Mouse (Mus musculus): ENCODE results near the gene Mcub. TPM values are rescaled to one million over a fixed set of nuclear protein-coding genes. Genes with fewer than 3 reads are reported as not detected.

The Mcub gene
- polyA plus RNA-seq, 1 experiment = 33.7 TPM

GRCm38 (mm10) chr3:129936561-129936960, 33.4 kb downstream of the Mcub start:
- Histone ChIP-seq H3K27ac (ENCODE audit: insufficient read depth, low read length) (no peak overlapping the region), H3K4me1 (ENCODE audit: control insufficient read depth, insufficient read depth, low read length) (peaks cover 17% of the 10 kb centered on the region), H3K4me3 (ENCODE audit: insufficient read depth, low read length) (no peak overlapping the region)
- TF ChIP-seq CTCF (IDR thresholded peaks at IDR 0.05; ENCODE audit: borderline replicate concordance, insufficient read depth, low read length) (no peak), POLR2A (IDR thresholded peaks at IDR 0.05; ENCODE audit: low read depth, low read length) (no peak)

- no peak overlapping the region for H3K4me3 ChIP-seq (ENCODE audit: insufficient read depth, low read length)
- H3K27ac ChIP-seq (ENCODE audit: insufficient read depth, low read length) = no peak overlapping the region
- peaks cover 8% of the 10 kb centered on the region for H3K4me1 ChIP-seq (ENCODE audit: control insufficient read depth, insufficient read depth, low read length)
- TF ChIP-seq POLR2A (IDR thresholded peaks at IDR 0.05; ENCODE audit: low read depth, low read length) (no peak), CTCF (IDR thresholded peaks at IDR 0.05; ENCODE audit: borderline replicate concordance, insufficient read depth, low read length) (no peak)
Observed at GRCm38 (mm10) chr3:129932443-129932842, 37.6 kb downstream of the Mcub start.

DNA sequence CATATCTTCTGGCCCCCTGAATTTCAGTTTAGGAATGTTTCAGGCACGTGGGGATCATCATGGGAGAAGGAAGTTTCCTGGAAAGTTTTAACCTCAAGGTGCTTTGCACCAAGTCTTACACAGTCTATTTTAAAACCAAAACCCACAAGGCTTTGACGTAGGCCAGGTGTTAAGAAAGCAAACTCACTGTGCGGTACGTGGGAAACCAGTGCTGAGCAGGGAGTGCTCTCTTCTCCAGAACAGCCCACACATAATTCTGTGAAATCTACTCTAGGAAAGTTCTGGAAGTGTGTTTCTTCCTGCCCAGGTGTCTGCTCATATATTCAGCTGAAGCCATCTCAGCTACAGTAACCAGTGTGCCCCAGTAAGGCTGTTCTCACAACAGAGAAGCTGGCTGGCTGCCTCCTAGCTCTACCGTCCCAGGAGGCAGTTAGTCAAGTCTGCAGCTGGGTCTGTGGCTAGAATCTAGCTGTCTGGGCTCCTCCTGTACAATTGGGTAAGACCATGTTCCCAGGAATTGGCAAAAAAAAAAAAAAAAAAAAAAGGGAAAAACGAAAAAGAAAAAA, 39.7 kb downstream of the Mcub start:
- Histone ChIP-seq H3K27ac (ENCODE audit: insufficient read depth, low read length) (no peak overlapping the region), H3K4me3 (ENCODE audit: insufficient read depth, low read length) (no peak overlapping the region), H3K4me1 (ENCODE audit: control insufficient read depth, insufficient read depth, low read length) (no peaks in the 10 kb centered on the region)
- TF ChIP-seq POLR2A (IDR thresholded peaks at IDR 0.05; ENCODE audit: low read depth, low read length) (no peak), CTCF (IDR thresholded peaks at IDR 0.05; ENCODE audit: borderline replicate concordance, insufficient read depth, low read length) (no peak)

DNA sequence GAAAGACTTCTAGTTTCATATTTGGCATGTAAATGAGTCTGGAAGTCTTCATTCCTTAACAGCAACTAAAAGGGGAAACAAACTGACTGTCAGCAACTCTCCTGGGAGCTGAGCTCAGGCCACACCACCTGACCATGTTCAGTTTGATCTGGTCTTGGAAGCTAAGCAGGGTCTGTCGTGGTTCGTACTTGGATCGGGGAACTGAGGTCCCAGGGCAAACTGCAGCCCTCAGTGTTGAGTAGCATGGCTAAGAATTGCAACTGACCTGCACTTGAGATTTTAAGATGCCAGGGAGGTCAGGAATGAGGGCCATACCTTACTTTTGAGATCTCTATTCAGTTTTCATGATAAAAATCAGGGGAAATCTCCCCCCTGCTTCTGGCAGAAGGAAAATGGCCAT, 44.1 kb downstream of the Mcub start:
- Histone ChIP-seq H3K4me1 (ENCODE audit: control insufficient read depth, insufficient read depth, low read length) (no peaks in the 10 kb centered on the region), H3K4me3 (ENCODE audit: insufficient read depth, low read length) (no peak overlapping the region), H3K27ac (ENCODE audit: insufficient read depth, low read length) (no peak overlapping the region)
- TF ChIP-seq POLR2A (IDR thresholded peaks at IDR 0.05; ENCODE audit: low read depth, low read length) (no peak), CTCF (IDR thresholded peaks at IDR 0.05; ENCODE audit: borderline replicate concordance, insufficient read depth, low read length) (no peak)

GRCm38 (mm10) chr3:129923581-129923980, 46.4 kb downstream of the Mcub start:
- H3K4me1 ChIP-seq (ENCODE audit: control insufficient read depth, insufficient read depth, low read length) = no peaks in the 10 kb centered on the region
- H3K27ac ChIP-seq (ENCODE audit: insufficient read depth, low read length) = no peak overlapping the region
- no peak overlapping the region for H3K4me3 ChIP-seq (ENCODE audit: insufficient read depth, low read length)
- TF ChIP-seq CTCF (IDR thresholded peaks at IDR 0.05; ENCODE audit: borderline replicate concordance, insufficient read depth, low read length) = no peak
- TF ChIP-seq POLR2A (IDR thresholded peaks at IDR 0.05; ENCODE audit: low read depth, low read length) = no peak

- H3K4me1 ChIP-seq (ENCODE audit: control insufficient read depth, insufficient read depth, low read length) = peaks cover 2% of the 10 kb centered on the region; the same call in 1 of the 2 replicates
- no peak overlapping the region for H3K27ac ChIP-seq (ENCODE audit: insufficient read depth, low read length)
- no peak for TF ChIP-seq POLR2A (IDR thresholded peaks at IDR 0.05; ENCODE audit: low read depth, low read length)
- TF ChIP-seq CTCF (IDR thresholded peaks at IDR 0.05; ENCODE audit: borderline replicate concordance, insufficient read depth, low read length) = peak; percentile 62; the same call in 1 of the 2 replicates
- H3K4me3 ChIP-seq (ENCODE audit: insufficient read depth, low read length) = no peak overlapping the region
Observed at GRCm38 (mm10) chr3:129918434-129918833, 51.6 kb downstream of the Mcub start.

- no peak for TF ChIP-seq CTCF (IDR thresholded peaks at IDR 0.05; ENCODE audit: borderline replicate concordance, insufficient read depth, low read length)
- TF ChIP-seq POLR2A (IDR thresholded peaks at IDR 0.05; ENCODE audit: low read depth, low read length) = no peak
- peaks cover 2% of the 10 kb centered on the region; the same call in 1 of the 2 replicates for H3K4me1 ChIP-seq (ENCODE audit: control insufficient read depth, insufficient read depth, low read length)
- H3K4me3 ChIP-seq (ENCODE audit: insufficient read depth, low read length) = no peak overlapping the region
- H3K27ac ChIP-seq (ENCODE audit: insufficient read depth, low read length) = no peak overlapping the region
Observed at GRCm38 (mm10) chr3:129917424-129917823, 52.6 kb downstream of the Mcub start.

DNA sequence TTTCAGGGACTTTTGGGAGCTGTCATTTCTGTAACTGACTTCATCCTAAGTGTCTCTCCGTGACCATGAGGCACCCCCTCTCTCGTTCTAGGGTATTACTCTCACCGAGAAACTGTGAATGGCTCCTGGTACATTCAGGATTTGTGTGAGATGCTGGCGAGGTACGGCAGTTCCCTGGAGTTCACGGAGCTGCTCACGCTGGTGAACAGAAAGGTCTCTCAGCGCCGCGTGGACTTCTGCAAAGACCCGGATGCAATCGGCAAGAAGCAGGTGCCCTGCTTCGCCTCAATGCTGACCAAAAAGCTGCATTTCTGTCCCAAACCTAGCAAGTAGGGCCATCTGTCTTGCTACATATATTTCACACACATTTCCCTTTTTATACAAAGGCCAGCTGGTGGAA, 56.8 kb downstream of the Mcub start:
- TF ChIP-seq CTCF (IDR thresholded peaks at IDR 0.05; ENCODE audit: borderline replicate concordance, insufficient read depth, low read length) (no peak), POLR2A (IDR thresholded peaks at IDR 0.05; ENCODE audit: low read depth, low read length) (no peak)
- Histone ChIP-seq H3K4me1 (ENCODE audit: control insufficient read depth, insufficient read depth, low read length) (peaks cover 2% of the 10 kb centered on the region; the same call in 1 of the 2 replicates), H3K27ac (ENCODE audit: insufficient read depth, low read length) (no peak overlapping the region)

DNA sequence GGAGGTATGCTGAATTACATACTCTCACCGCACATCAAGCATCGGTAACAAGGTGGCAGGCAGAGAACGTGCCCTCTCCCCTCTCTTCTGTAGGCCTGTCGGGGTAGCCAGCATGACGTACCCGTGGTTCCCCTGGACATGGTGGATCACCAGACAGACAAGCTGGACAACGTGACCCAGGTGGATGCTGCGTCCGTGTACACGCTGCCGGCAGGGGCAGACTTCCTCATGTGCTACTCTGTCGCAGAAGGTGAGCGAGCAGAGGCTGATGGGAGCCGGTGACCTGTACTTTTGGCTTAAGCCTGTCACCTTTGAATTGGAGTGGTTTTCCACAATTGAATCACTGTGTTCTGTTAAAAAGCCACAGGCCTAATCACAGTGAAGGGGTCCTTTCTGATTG, 58.0 kb downstream of the Mcub start:
- H3K4me1 ChIP-seq (ENCODE audit: control insufficient read depth, insufficient read depth, low read length) = peaks cover 2% of the 10 kb centered on the region; the same call in 1 of the 2 replicates
- no peak overlapping the region for H3K27ac ChIP-seq (ENCODE audit: insufficient read depth, low read length)
- TF ChIP-seq CTCF (IDR thresholded peaks at IDR 0.05; ENCODE audit: borderline replicate concordance, insufficient read depth, low read length) (no peak), POLR2A (IDR thresholded peaks at IDR 0.05; ENCODE audit: low read depth, low read length) (no peak)
- no peak overlapping the region for H3K4me3 ChIP-seq (ENCODE audit: insufficient read depth, low read length)

More for the DNA sequence above, 56.8 kb downstream of the Mcub start:
- H3K4me3 ChIP-seq (ENCODE audit: insufficient read depth, low read length) = no peak overlapping the region

- H3K4me1 ChIP-seq (ENCODE audit: control insufficient read depth, insufficient read depth, low read length) = peaks cover 3% of the 10 kb centered on the region; the same call in 1 of the 2 replicates
- H3K27ac ChIP-seq (ENCODE audit: insufficient read depth, low read length) = no peak overlapping the region
- TF ChIP-seq POLR2A (IDR thresholded peaks at IDR 0.05; ENCODE audit: low read depth, low read length) (no peak), CTCF (IDR thresholded peaks at IDR 0.05; ENCODE audit: borderline replicate concordance, insufficient read depth, low read length) (no peak)
- H3K4me3 ChIP-seq (ENCODE audit: insufficient read depth, low read length) = no peak overlapping the region
Observed at GRCm38 (mm10) chr3:129904381-129905132, 65.4 kb downstream of the Mcub start.
